Mouse (Mus musculus) MEL (cell line): ENCODE measurements around the gene Klk1b5.
"Not testable (repeated sequence)": the region's sequence is repeated elsewhere in the genome, so short reads cannot be mapped to it uniquely, and the experiment has no call there.

Experiments used
- CTCF ChIP-seq, 3 experiments: IDR thresholded peaks in 2 of 3; conservative IDR thresholded peaks in 1 of 3; 2 replicates each; pipeline ENCODE4 v1.5.1; 2011 to 2012; ENCODE audit warnings: low read length in 3 of 3, low read depth in 2 of 3, mild to moderate bottlenecking in 2 of 3, improper control_type of control experiment in 1 of 3, inconsistent platforms in 1 of 3, mixed read lengths in 1 of 3, moderate library complexity in 1 of 3; ENCODE audit not compliant: control insufficient read depth in 1 of 3, insufficient read depth in 1 of 3, poor library complexity in 1 of 3, severe bottlenecking in 1 of 3
- E2F4 ChIP-seq: IDR thresholded peaks from 2 replicates; pipeline ENCODE4 v1.6.1; 2011; ENCODE audit warnings: low read depth, low read length, improper control_type of control experiment, borderline replicate concordance
- EP300 ChIP-seq, 2 experiments: IDR thresholded peaks; 2 replicates each; pipeline ENCODE4 v1.6.1; 2011; ENCODE audit warnings: improper control_type of control experiment in 2 of 2, low read length in 2 of 2, low read depth in 1 of 2, mild to moderate bottlenecking in 1 of 2
- GATA1 ChIP-seq: IDR thresholded peaks from 2 replicates; pipeline ENCODE4 v1.6.1; 2011; ENCODE audit warnings: low read depth, low read length, improper control_type of control experiment
- KAT2A ChIP-seq: conservative IDR thresholded peaks from 2 replicates; pipeline ENCODE4 v1.6.1; 2012; ENCODE audit warnings: low read depth, low read length, improper control_type of control experiment, inconsistent platforms
- MAFK ChIP-seq: IDR thresholded peaks from 2 replicates; pipeline ENCODE4 v1.6.1; 2011; ENCODE audit warnings: low read depth, mild to moderate bottlenecking, low read length, improper control_type of control experiment, borderline replicate concordance
- MAX ChIP-seq: IDR thresholded peaks from 2 replicates; pipeline ENCODE4 v1.6.1; 2011; ENCODE audit warnings: low read length, improper control_type of control experiment
- NRF1 ChIP-seq: IDR thresholded peaks from 2 replicates; pipeline ENCODE4 v1.6.1; 2014; ENCODE audit warnings: low read depth, mild to moderate bottlenecking, inconsistent platforms, low read length, improper control_type of control experiment, moderate library complexity; ENCODE audit not compliant: poor library complexity, insufficient read depth, severe bottlenecking
- POLR2A ChIP-seq, 2 experiments: IDR thresholded peaks; 2 replicates each; pipeline ENCODE4 v1.6.1; 2011 to 2012; ENCODE audit warnings: low read length in 2 of 2, mild to moderate bottlenecking in 2 of 2, control low read depth in 1 of 2, improper control_type of control experiment in 1 of 2, low read depth in 1 of 2, moderate library complexity in 1 of 2; ENCODE audit not compliant: control insufficient read depth in 1 of 2, insufficient read depth in 1 of 2, poor library complexity in 1 of 2
- POLR2AphosphoS5 ChIP-seq: IDR thresholded peaks from 2 replicates; pipeline ENCODE4 v1.6.1; 2012; ENCODE audit warnings: low read depth, borderline replicate concordance, mild to moderate bottlenecking, inconsistent platforms, low read length, moderate library complexity, mixed read lengths
- RAD21 ChIP-seq: IDR thresholded peaks from 2 replicates; pipeline ENCODE4 v1.6.1; 2011; ENCODE audit warnings: mild to moderate bottlenecking, low read depth, low read length, improper control_type of control experiment
- TBP ChIP-seq: IDR thresholded peaks from 2 replicates; pipeline ENCODE4 v1.8.0; 2011; ENCODE audit warnings: low read depth, low read length, improper control_type of control experiment
- TCF12 ChIP-seq: IDR thresholded peaks from 2 replicates; pipeline ENCODE4 v1.6.1; 2014; ENCODE audit warnings: low read depth, mild to moderate bottlenecking, inconsistent platforms, low read length, improper control_type of control experiment, moderate library complexity
- USF1 ChIP-seq: IDR thresholded peaks from 2 replicates; pipeline ENCODE4 v1.6.1; 2014; ENCODE audit warnings: low read depth, mild to moderate bottlenecking, inconsistent platforms, low read length, improper control_type of control experiment, moderate library complexity

DNA sequence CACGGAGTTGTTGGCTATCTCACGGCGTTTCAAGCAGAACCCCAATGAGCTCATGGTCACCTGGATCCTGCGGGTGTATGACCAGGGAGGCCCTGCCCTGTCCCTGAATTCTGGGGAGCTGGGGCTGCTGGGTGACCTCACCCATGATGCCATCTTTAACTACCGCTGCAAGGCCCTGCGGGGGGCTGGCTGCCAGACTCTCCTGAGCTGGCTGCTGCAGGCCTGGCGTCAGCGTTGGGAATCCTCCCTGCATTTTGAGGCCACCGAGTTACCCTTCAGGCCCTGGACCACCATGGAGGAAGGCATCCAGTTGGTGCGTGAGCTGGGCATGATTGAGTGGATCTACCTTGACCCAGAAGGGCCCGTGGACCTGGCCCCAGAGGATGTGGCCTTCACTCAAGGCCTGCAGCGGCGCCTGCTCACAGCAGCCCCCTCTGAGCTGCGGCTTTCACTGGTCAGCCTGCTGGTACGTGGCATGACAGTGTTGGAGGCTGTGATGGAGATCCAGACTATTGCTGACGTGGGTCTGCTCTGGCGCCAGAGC is 35.1 kb downstream of the Klk1b5 start:
- TF ChIP-seq CTCF (IDR thresholded peaks at IDR 0.05 in 2 of 3, conservative IDR thresholded peaks at IDR 0.05 in 1 of 3; ENCODE audit: control insufficient read depth in 1 of 3, insufficient read depth in 1 of 3, low read depth in 2 of 3, low read length in 3 of 3, poor library complexity in 1 of 3, severe bottlenecking in 1 of 3); RAD21; NRF1; TCF12; EP300 (IDR thresholded peaks at IDR 0.05; ENCODE audit: low read depth in 1 of 2, low read length in 2 of 2); MAFK; POLR2AphosphoS5; KAT2A; E2F4; GATA1; TBP; MAX; USF1: not testable (repeated sequence)
- TF ChIP-seq POLR2A (IDR thresholded peaks at IDR 0.05; ENCODE audit: control insufficient read depth in 1 of 2, insufficient read depth in 1 of 2, low read depth in 1 of 2, low read length in 2 of 2, poor library complexity in 1 of 2) = peak in 1 of 2 experiments; percentile 28; a peak in 1 of 4 replicates
